Mouse (Mus musculus) forebrain, embryonic 14.5 days (tissue): ENCODE data around the gene Fsd1l. TPM values are rescaled to one million over a fixed set of nuclear protein-coding genes. Genes with fewer than 3 reads are reported as not detected.

Source experiments
- ATAC-seq: fragments of 200-750 bp; cut with Nextera tagmentation; 2 replicates; pipeline ENCODE4 v1.8.0; 2017; ENCODE audit warnings: mild to moderate bottlenecking, moderate library complexity
- DNase-seq: peaks from one replicate; pipeline ENCODE4 v3.0.0-alpha.2; 2015; ENCODE audit warnings: low spot score
- H3K27ac ChIP-seq: fragments of 300-500 bp; sonication (generic); 2 replicates; pipeline ENCODE4 v1.5.1; 2014; ENCODE audit warnings: low read depth, mild to moderate bottlenecking, control low read depth, low read length, moderate library complexity
- H3K27me3 ChIP-seq: fragments of 300-500 bp; sonication (generic); replicated peaks from 2 replicates; pipeline ENCODE4 v1.6.1; 2014; ENCODE audit warnings: low read length, control low read depth, mixed read lengths; ENCODE audit not compliant: control insufficient read depth, insufficient read depth
- H3K36me3 ChIP-seq: fragments of 300-500 bp; sonication (generic); 2 replicates; pipeline ENCODE4 v1.6.1; 2014; ENCODE audit warnings: low read length, control low read depth; ENCODE audit not compliant: control insufficient read depth, insufficient read depth
- H3K4me1 ChIP-seq: fragments of 300-500 bp; sonication (generic); 2 replicates; pipeline ENCODE4 v1.6.1; 2014; ENCODE audit warnings: antibody characterized with exemption, low read length, control low read depth; ENCODE audit not compliant: control insufficient read depth, insufficient read depth
- H3K4me2 ChIP-seq: fragments of 300-500 bp; sonication (generic); 2 replicates; pipeline ENCODE4 v1.6.1; 2014; ENCODE audit warnings: mild to moderate bottlenecking, control low read depth, low read length
- H3K4me3 ChIP-seq: fragments of 300-500 bp; sonication (generic); 2 replicates; pipeline ENCODE4 v1.5.1; 2014; ENCODE audit warnings: low read depth, low read length, control low read depth
- H3K9ac ChIP-seq: fragments of 300-500 bp; sonication (generic); 2 replicates; pipeline ENCODE4 v1.6.1; 2014; ENCODE audit warnings: mild to moderate bottlenecking, low read length, control low read depth, moderate library complexity
- H3K9me3 ChIP-seq: fragments of 300-500 bp; sonication (generic); replicated peaks from 2 replicates; pipeline ENCODE4 v1.6.1; 2016; ENCODE audit warnings: low read length, control low read depth, mixed read lengths; ENCODE audit not compliant: control insufficient read depth
- WGBS: fragments of 180-500 bp; shearing (Covaris S2); extraction: QIAGEN DNeasy Blood & Tissue Kit; methylation state at CpG from one replicate; pipeline ENCODE4 v1.1.7; 2014; 5-methylcytosine and 5-hydroxymethylcytosine counted together
- polyA plus RNA-seq: library from polyadenylated mRNA; unstranded; fragments of >200 nt; fragmentation: Nextera tagmentation; extraction: Ambion mirVana; gene quantifications from 2 replicates; pipeline ENCODE4 v1.2.1, GENCODE M21; 2014

Gene Fsd1l
- 24.0 and 36.6 TPM in 2 replicates for polyA plus RNA-seq

- under 1% methylated on average over 68 of the region's 88 CpGs for WGBS
- peaks cover 40% of the 10 kb centered on the region for H3K4me1 ChIP-seq
These were observed at the start of gene Fsd1l for GRCm38 (mm10) chr4:53631316-53632010. TSS of gene Fsd1l (plus strand) at chr4:53631471.

GRCm38 (mm10) chr4:53587676-53588075 lies 43.6 kb upstream of the Fsd1l start:
- Histone ChIP-seq H3K9ac (no peak overlapping the region), H3K27me3 (no peaks in the 10 kb centered on the region), H3K9me3 (no peaks in the 10 kb centered on the region), H3K36me3 (no peaks in the 10 kb centered on the region), H3K4me3 (no peak overlapping the region), H3K4me2 (no peak overlapping the region), H3K27ac (no peak overlapping the region), H3K4me1 (no peaks in the 10 kb centered on the region)
- no peak for ATAC-seq
- DNase-seq: no peak

More at GRCm38 (mm10) chr4:53631316-53632010, at the start of gene Fsd1l:
- DNase-seq (peak; percentile 89), ATAC-seq (peak; percentile 90)
- Histone ChIP-seq H3K27ac (peak within 1 kb of the TSS; percentile 91), H3K4me2 (peak within 1 kb of the TSS; percentile 62), H3K36me3 (no peaks in the 10 kb centered on the region), H3K9ac (peak within 1 kb of the TSS; percentile 94), H3K27me3 (no peaks in the 10 kb centered on the region), H3K9me3 (no peaks in the 10 kb centered on the region), H3K4me3 (peak within 1 kb of the TSS; percentile 87)

- no peaks in the 10 kb centered on the region for H3K36me3 ChIP-seq
- no peaks in the 10 kb centered on the region for H3K4me1 ChIP-seq
- WGBS: 84% methylated on average over 1 of the region's 1 CpGs
- DNase-seq (no peak), ATAC-seq (no peak)
- H3K4me2 ChIP-seq: no peak overlapping the region
- no peak overlapping the region for H3K9ac ChIP-seq
- H3K27ac ChIP-seq: no peak overlapping the region
- no peaks in the 10 kb centered on the region for H3K27me3 ChIP-seq
- no peaks in the 10 kb centered on the region for H3K9me3 ChIP-seq
- H3K4me3 ChIP-seq: no peak overlapping the region
These were observed 42.3 kb upstream of the Fsd1l start for GRCm38 (mm10) chr4:53588936-53589335.

GRCm38 (mm10) chr4:53589466-53589865 lies 41.8 kb upstream of the Fsd1l start:
- 84% methylated on average over 4 of the region's 4 CpGs for WGBS
- Histone ChIP-seq H3K27ac (no peak overlapping the region), H3K9me3 (no peaks in the 10 kb centered on the region), H3K4me1 (no peaks in the 10 kb centered on the region), H3K36me3 (no peaks in the 10 kb centered on the region), H3K4me3 (no peak overlapping the region), H3K27me3 (no peaks in the 10 kb centered on the region), H3K9ac (no peak overlapping the region), H3K4me2 (no peak overlapping the region)
- no peak for DNase-seq
- ATAC-seq: no peak

- no peaks in the 10 kb centered on the region for H3K27me3 ChIP-seq
- no peak for ATAC-seq
- no peak overlapping the region for H3K9ac ChIP-seq
- H3K4me3 ChIP-seq: no peak overlapping the region
- no peaks in the 10 kb centered on the region for H3K4me1 ChIP-seq
- DNase-seq: no peak
- 68% methylated on average over 4 of the region's 4 CpGs for WGBS
- no peak overlapping the region for H3K4me2 ChIP-seq
- no peak overlapping the region for H3K27ac ChIP-seq
- no peaks in the 10 kb centered on the region for H3K9me3 ChIP-seq
- H3K36me3 ChIP-seq: no peaks in the 10 kb centered on the region
These were observed 41.1 kb upstream of the Fsd1l start for GRCm38 (mm10) chr4:53590163-53590562.

GRCm38 (mm10) chr4:53590691-53591447 lies 40.4 kb upstream of the Fsd1l start:
- no peaks in the 10 kb centered on the region; the same call in 1 of the 2 replicates for H3K4me1 ChIP-seq
- no peak overlapping the region for H3K4me3 ChIP-seq
- 89% methylated on average over 7 of the region's 7 CpGs for WGBS

GRCm38 (mm10) chr4:53591536-53591935 lies 39.7 kb upstream of the Fsd1l start:
- no peak overlapping the region for H3K4me2 ChIP-seq
- no peaks in the 10 kb centered on the region; the same call in 1 of the 2 replicates for H3K4me1 ChIP-seq
- no peak overlapping the region for H3K27ac ChIP-seq
- ATAC-seq (no peak), DNase-seq (no peak)
- H3K9ac ChIP-seq: no peak overlapping the region
- H3K27me3 ChIP-seq: no peaks in the 10 kb centered on the region
- 90% methylated on average over 11 of the region's 11 CpGs for WGBS
- no peaks in the 10 kb centered on the region for H3K36me3 ChIP-seq
- H3K4me3 ChIP-seq: no peak overlapping the region
- H3K9me3 ChIP-seq: no peaks in the 10 kb centered on the region

More at GRCm38 (mm10) chr4:53590691-53591447, 40.4 kb upstream of the Fsd1l start:
- DNase-seq: no peak
- no peaks in the 10 kb centered on the region for H3K27me3 ChIP-seq
- H3K4me2 ChIP-seq: no peak overlapping the region
- H3K9me3 ChIP-seq: no peaks in the 10 kb centered on the region
- no peak overlapping the region for H3K27ac ChIP-seq
- no peak overlapping the region for H3K9ac ChIP-seq
- ATAC-seq: no peak
- no peaks in the 10 kb centered on the region for H3K36me3 ChIP-seq

- Histone ChIP-seq H3K9ac (no peak overlapping the region), H3K4me1 (no peaks in the 10 kb centered on the region; the same call in 1 of the 2 replicates), H3K36me3 (no peaks in the 10 kb centered on the region), H3K9me3 (no peaks in the 10 kb centered on the region), H3K4me3 (no peak overlapping the region), H3K27me3 (no peaks in the 10 kb centered on the region), H3K27ac (no peak overlapping the region), H3K4me2 (no peak overlapping the region)
- ATAC-seq (no peak), DNase-seq (peak; percentile 21)
- 77% methylated on average over 8 of the region's 8 CpGs for WGBS
These were observed 39.3 kb upstream of the Fsd1l start for GRCm38 (mm10) chr4:53591941-53592340.

GRCm38 (mm10) chr4:53592386-53592785 lies 38.9 kb upstream of the Fsd1l start:
- Histone ChIP-seq H3K36me3 (no peaks in the 10 kb centered on the region), H3K27ac (no peak overlapping the region), H3K9me3 (no peaks in the 10 kb centered on the region), H3K4me1 (no peaks in the 10 kb centered on the region; the same call in 1 of the 2 replicates), H3K9ac (no peak overlapping the region), H3K27me3 (no peaks in the 10 kb centered on the region), H3K4me3 (no peak overlapping the region), H3K4me2 (no peak overlapping the region)
- DNase-seq (no peak), ATAC-seq (no peak)
- WGBS: 91% methylated on average over 9 of the region's 9 CpGs
